Mouse (Mus musculus): ENCODE results near the gene Map3k3. TPM values are rescaled to one million over a fixed set of nuclear protein-coding genes. Genes with fewer than 3 reads are reported as not detected.

Map3k3 gene
- polyA plus RNA-seq, 2 experiments: 3.8 to 5.5 TPM

DNA sequence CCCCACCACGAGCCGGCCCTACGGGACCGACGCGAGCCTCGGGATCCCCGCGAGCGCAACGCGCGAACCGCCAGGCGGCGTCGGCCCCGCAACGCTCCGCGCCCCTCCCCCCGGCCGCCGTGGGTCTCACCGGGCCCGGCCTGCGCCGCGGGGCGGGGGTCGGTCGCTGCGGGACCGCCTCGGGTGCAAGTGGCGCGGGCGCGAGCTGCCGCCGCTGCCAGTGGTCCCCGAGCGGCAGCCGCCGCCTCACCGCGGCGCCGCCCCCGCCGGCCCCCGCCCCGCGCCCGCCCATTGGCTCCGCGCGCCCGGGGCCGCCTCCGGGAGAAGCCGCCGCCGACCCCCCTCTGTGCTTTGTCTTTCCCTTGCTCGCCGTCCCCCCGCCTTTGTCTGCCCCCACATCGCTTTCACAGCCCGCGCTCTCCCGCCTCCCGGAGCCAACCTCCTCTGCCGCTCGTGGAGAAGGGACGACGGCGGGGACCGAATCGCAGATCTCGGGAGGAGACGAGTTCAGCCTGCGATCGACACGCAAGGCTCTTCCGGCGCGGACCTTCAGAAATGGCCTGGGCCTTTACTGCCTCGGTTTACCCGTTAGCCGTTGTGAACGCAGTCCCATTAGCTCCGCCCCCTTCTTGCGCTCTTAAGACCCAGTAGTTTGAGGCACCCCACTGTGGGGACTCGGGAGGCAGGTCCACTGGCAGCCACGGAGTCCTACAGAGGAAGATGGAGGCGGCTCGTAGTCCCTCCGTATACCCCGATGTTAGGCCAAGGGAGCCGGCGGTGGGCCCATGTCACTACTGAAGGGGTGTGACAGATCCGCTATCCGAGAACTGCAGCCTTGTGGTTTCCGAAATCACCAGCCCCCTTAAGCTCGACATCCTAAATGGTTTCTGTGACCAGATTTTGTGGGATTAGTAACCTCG, 75.8 kb downstream of the Map3k3 start:
- no peaks in the 10 kb centered on the region; the same call in 1 of the 2 replicates for H3K27me3 ChIP-seq (ENCODE audit: control insufficient read depth, insufficient read depth, low read length)
- peak overlapping the region; percentile 92 for H3K4me2 ChIP-seq (ENCODE audit: low read depth)
- DNase-seq (ENCODE audit: low read depth in 3 of 3, low spot score in 3 of 3) (no peak), ATAC-seq (ENCODE audit: insufficient read depth) (peak; percentile 56)
- peaks cover 0 to 5% of the 10 kb centered on the region in 2 experiments; a peak in 1 of 4 replicates for H3K4me1 ChIP-seq (replicated peaks; ENCODE audit: control insufficient read depth in 2 of 2, insufficient read depth in 2 of 2, low read length in 1 of 2)
- no peaks in the 10 kb centered on the region for H3K36me3 ChIP-seq (replicated peaks; ENCODE audit: control insufficient read depth, insufficient read depth, low read depth)
- 1% methylated on average over 88 of the region's 106 CpGs for WGBS (ENCODE audit: insufficient replicate concordance)
- H3K9me3 ChIP-seq (ENCODE audit: control insufficient read depth, low read length): no peaks in the 10 kb centered on the region
- H3K4me3 ChIP-seq (ENCODE audit: insufficient read depth in 1 of 2, low read depth in 2 of 2, low read length in 2 of 2): peak overlapping the region; percentile 52 to 57
- H3K9ac ChIP-seq (replicated peaks): peak overlapping the region; percentile 62
- peak overlapping the region; percentile 41 for H3K27ac ChIP-seq
- TF ChIP-seq EP300 (IDR thresholded peaks at IDR 0.05; ENCODE audit: low read depth): no peak
- no peak for TF ChIP-seq CTCF (IDR thresholded peaks at IDR 0.05; ENCODE audit: low read depth)

DNA sequence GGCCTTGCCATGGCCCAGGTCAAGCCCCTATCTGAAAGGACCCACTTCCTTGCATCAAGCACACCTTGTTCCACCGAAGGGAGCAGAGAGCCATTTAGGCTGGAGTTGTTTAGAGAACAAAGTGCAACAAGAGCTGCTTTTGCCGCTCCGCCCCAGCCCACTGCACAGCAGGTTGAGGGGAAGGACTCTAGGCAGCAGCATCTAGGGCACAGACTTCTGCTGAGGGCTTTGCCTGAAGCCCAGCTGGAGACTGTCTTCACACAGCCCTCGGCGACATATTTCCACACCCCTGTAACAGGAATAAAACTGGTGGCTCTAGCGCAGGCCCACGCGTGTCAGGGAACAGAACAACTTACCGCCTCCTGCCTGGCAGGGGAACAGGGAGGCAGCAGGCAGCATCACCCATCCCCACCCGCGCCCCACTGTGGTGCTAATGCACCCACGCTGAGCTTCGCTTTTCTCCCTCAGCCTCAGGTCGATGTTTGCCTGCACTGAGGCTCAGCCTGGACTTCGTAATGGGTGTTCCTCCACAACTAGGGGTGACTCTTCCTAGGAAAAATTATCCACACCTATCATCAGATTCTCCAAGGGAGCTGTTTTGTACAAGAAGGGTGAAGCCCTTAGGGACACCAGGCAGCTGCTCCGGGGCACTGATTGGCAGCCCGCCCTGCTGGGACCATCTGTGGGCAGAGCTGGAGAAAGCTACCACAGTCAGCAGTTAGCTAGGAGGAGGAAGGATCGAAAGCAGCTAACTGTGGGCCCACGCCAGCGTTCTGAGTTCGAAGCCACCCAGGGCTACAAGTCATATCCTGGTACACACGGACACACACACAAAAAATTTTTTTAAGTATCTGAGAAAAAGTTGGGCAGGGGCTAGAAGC, 76.7 kb downstream of the Map3k3 start, which contains the start of the genes Gm10840 and Limd2:
TSS of gene Gm10840 (plus strand) at position 10 of the 881 bp plus-strand sequence.
TSS of gene Limd2 (minus strand) at position 20 of the 881 bp plus-strand sequence.
- Histone ChIP-seq H3K27me3 (ENCODE audit: control insufficient read depth, insufficient read depth, low read length) (no peaks in the 10 kb centered on the region; the same call in 1 of the 2 replicates), H3K36me3 (replicated peaks; ENCODE audit: control insufficient read depth, insufficient read depth, low read depth) (no peaks in the 10 kb centered on the region), H3K4me3 (ENCODE audit: insufficient read depth in 1 of 2, low read depth in 2 of 2, low read length in 2 of 2) (peak within 1 kb of the TSS; percentile 52 to 57), H3K9me3 (ENCODE audit: control insufficient read depth, low read length) (no peaks in the 10 kb centered on the region), H3K4me1 (replicated peaks; ENCODE audit: control insufficient read depth in 2 of 2, insufficient read depth in 2 of 2, low read length in 1 of 2) (peaks cover 0 to 5% of the 10 kb centered on the region in 2 experiments; a peak in 1 of 4 replicates), H3K9ac (replicated peaks) (peak within 1 kb of the TSS; percentile 62), H3K4me2 (ENCODE audit: low read depth) (peak within 1 kb of the TSS; percentile 92), H3K27ac (peak within 1 kb of the TSS; percentile 41)
- WGBS (ENCODE audit: insufficient replicate concordance): 35% methylated on average over 22 of the region's 22 CpGs
- TF ChIP-seq EP300 (IDR thresholded peaks at IDR 0.05; ENCODE audit: low read depth) (no peak), CTCF (IDR thresholded peaks at IDR 0.05; ENCODE audit: low read depth) (peak; percentile 3; the same call in 1 of the 2 replicates)
- DNase-seq (ENCODE audit: low read depth in 3 of 3, low spot score in 3 of 3) (no peak), ATAC-seq (ENCODE audit: insufficient read depth) (peak; percentile 5; the same call in 1 of the 2 replicates)

DNA sequence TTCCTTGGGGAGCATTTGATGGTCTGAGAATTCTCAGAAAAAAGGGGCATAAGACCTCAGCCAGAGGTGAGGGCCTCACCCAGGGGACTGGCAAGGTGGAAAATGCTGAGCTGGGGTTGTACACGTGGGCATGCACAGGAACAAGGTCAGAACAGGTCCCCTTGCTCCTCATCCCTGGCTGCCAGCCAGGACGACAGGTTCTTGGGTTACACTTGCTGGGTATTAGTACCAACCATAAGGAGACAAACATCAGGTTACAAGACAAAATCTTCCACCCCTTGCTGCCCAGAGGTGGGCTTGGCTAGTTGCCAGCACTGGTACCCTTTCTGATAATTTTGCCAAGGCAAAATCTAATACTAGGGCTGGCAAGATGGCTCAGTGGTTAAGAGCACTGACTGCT, 77.8 kb downstream of the Map3k3 start:
- DNase-seq (ENCODE audit: low read depth in 3 of 3, low spot score in 3 of 3): no peak
- ATAC-seq (ENCODE audit: insufficient read depth): no peak
- no peak overlapping the region for H3K9ac ChIP-seq (replicated peaks)
- TF ChIP-seq CTCF (IDR thresholded peaks at IDR 0.05; ENCODE audit: low read depth) (no peak), EP300 (IDR thresholded peaks at IDR 0.05; ENCODE audit: low read depth) (no peak)
- H3K27me3 ChIP-seq (ENCODE audit: control insufficient read depth, insufficient read depth, low read length): no peaks in the 10 kb centered on the region; the same call in 1 of the 2 replicates
- no peak overlapping the region for H3K4me3 ChIP-seq (ENCODE audit: insufficient read depth in 1 of 2, low read depth in 2 of 2, low read length in 2 of 2)
- H3K27ac ChIP-seq: no peak overlapping the region
- H3K4me1 ChIP-seq (replicated peaks; ENCODE audit: control insufficient read depth in 2 of 2, insufficient read depth in 2 of 2, low read length in 1 of 2): peaks cover 0 to 5% of the 10 kb centered on the region in 2 experiments; a peak in 1 of 4 replicates
- H3K4me2 ChIP-seq (ENCODE audit: low read depth): no peak overlapping the region
- H3K36me3 ChIP-seq (replicated peaks; ENCODE audit: control insufficient read depth, insufficient read depth, low read depth): no peaks in the 10 kb centered on the region
- H3K9me3 ChIP-seq (ENCODE audit: control insufficient read depth, low read length): no peaks in the 10 kb centered on the region
- WGBS (ENCODE audit: insufficient replicate concordance): 82% methylated on average over 2 of the region's 2 CpGs

DNA sequence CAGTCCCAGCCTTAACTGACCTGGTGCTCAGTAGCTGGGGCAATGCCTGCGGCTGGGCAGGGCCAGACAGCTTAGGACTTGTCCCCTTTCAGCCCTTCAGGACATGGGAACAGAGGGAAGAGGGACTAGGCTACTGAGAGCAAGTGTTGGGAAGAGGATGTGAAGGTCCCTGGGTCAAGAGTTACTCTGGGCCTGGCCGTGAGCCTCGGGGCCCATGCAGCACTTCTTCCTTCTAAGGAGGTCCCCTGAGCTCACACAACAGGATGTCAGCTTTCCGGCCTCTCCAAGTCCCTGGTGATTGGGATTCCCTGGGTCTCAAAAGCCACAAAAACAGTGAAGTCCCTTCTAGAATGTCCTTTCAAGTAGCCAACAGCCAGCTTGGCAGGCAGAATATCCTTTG, 79.1 kb downstream of the Map3k3 start:
- no peak for ATAC-seq (ENCODE audit: insufficient read depth)
- no peaks in the 10 kb centered on the region for H3K9me3 ChIP-seq (ENCODE audit: control insufficient read depth, low read length)
- peaks cover 0 to 8% of the 10 kb centered on the region in 2 experiments; a peak in 1 of 4 replicates for H3K4me1 ChIP-seq (replicated peaks; ENCODE audit: control insufficient read depth in 2 of 2, insufficient read depth in 2 of 2, low read length in 1 of 2)
- H3K4me2 ChIP-seq (ENCODE audit: low read depth): no peak overlapping the region
- no peaks in the 10 kb centered on the region; the same call in 1 of the 2 replicates for H3K27me3 ChIP-seq (ENCODE audit: control insufficient read depth, insufficient read depth, low read length)
- no peak overlapping the region for H3K9ac ChIP-seq (replicated peaks)
- no peak for DNase-seq (ENCODE audit: low read depth in 3 of 3, low spot score in 3 of 3)
- 58% methylated on average over 4 of the region's 4 CpGs for WGBS (ENCODE audit: insufficient replicate concordance)
- H3K36me3 ChIP-seq (replicated peaks; ENCODE audit: control insufficient read depth, insufficient read depth, low read depth): no peaks in the 10 kb centered on the region
- no peak overlapping the region for H3K4me3 ChIP-seq (ENCODE audit: insufficient read depth in 1 of 2, low read depth in 2 of 2, low read length in 2 of 2)
- H3K27ac ChIP-seq: no peak overlapping the region
- TF ChIP-seq EP300 (IDR thresholded peaks at IDR 0.05; ENCODE audit: low read depth) (no peak), CTCF (IDR thresholded peaks at IDR 0.05; ENCODE audit: low read depth) (no peak)
